20 mouse cellular contexts compared by ENCODE assay signal in the genomic region with DNA sequence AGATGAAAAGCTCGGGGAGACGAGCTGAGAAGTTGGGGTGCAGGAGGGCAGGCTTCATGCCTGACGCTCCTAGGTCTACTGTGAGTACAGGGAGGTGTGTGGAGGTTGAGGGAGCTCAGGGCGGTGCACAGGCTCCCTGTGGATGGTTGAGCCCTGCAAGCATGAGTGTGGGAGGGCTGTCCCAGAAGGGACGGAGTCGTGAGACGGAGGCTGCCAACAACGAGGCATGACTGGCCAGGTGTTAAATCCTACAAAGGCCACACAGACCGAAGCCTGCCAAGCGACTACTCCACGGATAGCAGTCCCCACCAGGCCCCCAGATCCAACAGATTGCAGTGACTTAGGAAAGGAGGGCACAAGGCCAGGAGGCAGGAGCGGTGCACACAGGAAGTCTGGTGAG. TPM values are rescaled to one million over a fixed set of nuclear protein-coding genes. Genes with fewer than 3 reads are reported as not detected.
DNase-seq lines count a peak whose midpoint lies in the region; ATAC-seq lines count a peak whose summit lies in the region.
"Had no signal": no experiment of that assay in that cellular context is flagged by ENCODE, and none has a peak within 500 bp of the region (broad histone marks: within the 10 kb centered on the region; RNA-seq: fewer than 3 reads in every experiment).

No protein-coding gene starts in this region.

- H3K27me3 ChIP-seq in heart, embryonic 10.5 days (ENCODE audit: insufficient read depth, poor library complexity, severe bottlenecking) = peaks cover 55% of the 10 kb centered on the region
- H3K27me3 ChIP-seq in hindbrain, embryonic 11.5 days (ENCODE audit: control insufficient read depth, insufficient read depth, low read length) = peaks cover 7% of the 10 kb centered on the region; the same call in 1 of the 2 replicates

- H3K4me1 ChIP-seq in heart, embryonic 10.5 days = peaks cover 11% of the 10 kb centered on the region
- H3K4me1 ChIP-seq in hindbrain, embryonic 11.5 days (replicated peaks; ENCODE audit: control insufficient read depth, insufficient read depth, low read length) = 0 out of 2 replicates have a peak, but pooled peaks cover 2% of the 10 kb centered on the region

- H3K9ac ChIP-seq in hindbrain, embryonic 11.5 days (ENCODE audit: low read depth, low read length) = no peak overlapping the region
- H3K9ac ChIP-seq: heart, embryonic 15.5 days; hindbrain, embryonic 15.5 days; limb, embryonic 15.5 days; midbrain, embryonic 13.5 days; neural tube, embryonic 12.5 days had no signal

- peaks cover 3% of the 10 kb centered on the region; the same call in 1 of the 2 replicates for H3K36me3 ChIP-seq in heart, embryonic 10.5 days
- no peaks in the 10 kb centered on the region for H3K36me3 ChIP-seq in hindbrain, embryonic 11.5 days (ENCODE audit: control insufficient read depth, insufficient read depth, low read length)
- H3K36me3 ChIP-seq: heart, embryonic 15.5 days; hindbrain, embryonic 15.5 days; limb, embryonic 15.5 days had no signal

- H3K4me3 ChIP-seq in heart, embryonic 10.5 days = no peak overlapping the region
- no peak overlapping the region for H3K4me3 ChIP-seq in hindbrain, embryonic 11.5 days (ENCODE audit: low read depth, low read length)
- H3K4me3 ChIP-seq: heart, embryonic 15.5 days; hindbrain, embryonic 15.5 days; limb, embryonic 15.5 days; midbrain, embryonic 13.5 days; neural tube, embryonic 12.5 days had no signal

- WGBS in heart, embryonic 10.5 days = 85% methylated on average over 12 of the region's 12 CpGs
- 91% methylated on average over 12 of the region's 12 CpGs for WGBS in hindbrain, embryonic 11.5 days

- intact Hi-C loops in heart, postnatal 14 days (cut with DNase I) = no loop called here

- H3K9me3 ChIP-seq in heart, embryonic 10.5 days = no peaks in the 10 kb centered on the region
- H3K9me3 ChIP-seq in hindbrain, embryonic 11.5 days (ENCODE audit: control insufficient read depth, low read length) = no peaks in the 10 kb centered on the region
- H3K9me3 ChIP-seq: G1E; heart, embryonic 15.5 days; hindbrain, embryonic 15.5 days; limb, embryonic 15.5 days; midbrain, embryonic 13.5 days; neural tube, embryonic 12.5 days had no signal

- no peak for ATAC-seq in hindbrain, embryonic 11.5 days (ENCODE audit: low FRiP score)
- ATAC-seq: midbrain, embryonic 13.5 days had no signal

- peak; percentile 53 for DNase-seq in heart, embryonic 10.5 days (ENCODE audit: low spot score)
- DNase-seq in heart, postnatal 14 days = no peak
- peak; percentile 91 for DNase-seq in brain, adult 2 months (ENCODE audit: low read depth, low spot score)
- peak; percentile 84 for DNase-seq in cerebellum, adult 9-10 months
- peak; percentile 66 to 77 for DNase-seq in left cerebral cortex, adult 18-20 months (ENCODE audit: low spot score in 2 of 2)
- no peak for DNase-seq in spleen, adult 18-20 months
- DNase-seq in hindbrain, embryonic 11.5 days (ENCODE audit: low spot score) = no peak
- no peak for DNase-seq in lung, adult 18-20 months
- DNase-seq: B cell, adult 2 months; gastrocnemius, postnatal 36 days; kidney, adult 8-10 months; lung, postnatal 36 days; retina, postnatal 1 day; thymus, postnatal 4 days had no signal

- H3K27ac ChIP-seq in heart, embryonic 10.5 days = no peak overlapping the region
- no peak overlapping the region for H3K27ac ChIP-seq in hindbrain, embryonic 11.5 days (ENCODE audit: low read depth, low read length)
- H3K27ac ChIP-seq: heart, embryonic 15.5 days; hindbrain, embryonic 15.5 days; limb, embryonic 15.5 days; midbrain, embryonic 13.5 days; neural tube, embryonic 12.5 days had no signal

- H3K4me2 ChIP-seq in hindbrain, embryonic 11.5 days (replicated peaks; ENCODE audit: low read depth, low read length) = no peak overlapping the region
- H3K4me2 ChIP-seq: heart, embryonic 15.5 days; hindbrain, embryonic 15.5 days; limb, embryonic 15.5 days; midbrain, embryonic 13.5 days; neural tube, embryonic 12.5 days had no signal

RNA-seq across cellular contexts. Expression of gene Gpr68, which starts 2.7 kb away (rescaled TPM):
- 2.5 and 5.9 TPM in 2 replicates for polyA plus RNA-seq in heart, embryonic 10.5 days (2016; fragmentation: Nextera tagmentation; extraction: Ambion mirVana)
- under 1 TPM; 0.38 to 0.41 TPM for total RNA-seq in heart, postnatal 14 days (2021)
- 10 to 100 TPM; 18.0 to 19.0 TPM for total RNA-seq in left cerebral cortex, adult 18-20 months (2021)
- 0.22 TPM in 1 of 2 replicates, not detected in the other for polyA plus RNA-seq in hindbrain, embryonic 11.5 days (2014; fragmentation: Nextera tagmentation; extraction: Ambion mirVana)
- polyA plus RNA-seq: G1E had no signal

Comparison
In these comparisons a context has a peak if more than half of its experiments do, and no peak if none do; other contexts are left out.
1. DNase-seq: peak in heart, embryonic 10.5 days (single experiment), brain, adult 2 months (single experiment), cerebellum, adult 9-10 months (single experiment) and left cerebral cortex, adult 18-20 months (2 of 2); none in heart, postnatal 14 days (0 of 2), spleen, adult 18-20 months (0 of 2), hindbrain, embryonic 11.5 days (single experiment) and lung, adult 18-20 months (0 of 2).
2. RNA of gene Gpr68, which starts 2.7 kb away (total RNA-seq): 18.0 to 19.0 TPM in left cerebral cortex, adult 18-20 months; 0.38 to 0.41 TPM in heart, postnatal 14 days; every median in the first group is over 10 times any median in the second.